Mouse (Mus musculus) liver, adult 2 months (tissue): ENCODE results near the gene Gspt2. TPM values are rescaled to one million over a fixed set of nuclear protein-coding genes. Genes with fewer than 3 reads are reported as not detected.
"Not testable (repeated sequence)": the region's sequence is repeated elsewhere in the genome, so short reads cannot be mapped to it uniquely, and the experiment has no call there.

Source experiments
- DNase-seq: peaks from one replicate; pipeline ENCODE4 v3.0.0-alpha.2; 2011; ENCODE audit warnings: low read depth, low spot score; ENCODE audit errors: extremely low read depth
- H3K27ac ChIP-seq: fragments of 200-500 bp; replicated peaks from 2 replicates; pipeline ENCODE4 v1.5.1; 2012; ENCODE audit warnings: low read depth, mild to moderate bottlenecking, control low read depth, inconsistent platforms, low read length; ENCODE audit not compliant: insufficient read depth
- H3K27me3 ChIP-seq: fragments of 200-500 bp; 2 replicates; pipeline ENCODE4 v1.6.1; 2012; ENCODE audit warnings: mild to moderate bottlenecking, moderate library complexity, low read length, inconsistent platforms; ENCODE audit not compliant: control insufficient read depth, insufficient read depth
- H3K36me3 ChIP-seq: fragments of 200-500 bp; 2 replicates; pipeline ENCODE4 v1.6.1; 2012; ENCODE audit warnings: low read length, inconsistent platforms; ENCODE audit not compliant: control insufficient read depth, insufficient read depth
- H3K4me1 ChIP-seq: fragments of 200-500 bp; 2 replicates; pipeline ENCODE4 v1.6.1; 2011; ENCODE audit warnings: low read length; ENCODE audit not compliant: control insufficient read depth, insufficient read depth
- H3K4me3 ChIP-seq: fragments of 200-500 bp; 2 replicates; pipeline ENCODE4 v1.5.1; 2011; ENCODE audit warnings: low read depth, mild to moderate bottlenecking, control low read depth, low read length, moderate library complexity; ENCODE audit not compliant: insufficient read depth
- H3K79me2 ChIP-seq: fragments of 200-500 bp; 2 replicates; pipeline ENCODE4 v1.6.1; 2012; ENCODE audit warnings: inconsistent platforms, mild to moderate bottlenecking, low read length, moderate library complexity; ENCODE audit not compliant: control insufficient read depth, insufficient read depth
- H3K9ac ChIP-seq: fragments of 200-500 bp; 2 replicates; pipeline ENCODE4 v1.6.1; 2012; ENCODE audit warnings: low read depth, mild to moderate bottlenecking, control low read depth, inconsistent platforms, low read length
- CTCF ChIP-seq: fragments of 200-500 bp; IDR thresholded peaks from 2 replicates; pipeline ENCODE4 v1.5.1; 2011; ENCODE audit warnings: low read depth, low read length, control low read depth
- POLR2A ChIP-seq: fragments of 200-500 bp; IDR thresholded peaks from 2 replicates; pipeline ENCODE4 v1.6.1; 2011; ENCODE audit warnings: low read length, control low read depth; ENCODE audit not compliant: insufficient read depth; ENCODE audit errors: extremely low read depth
- WGBS: fragments of 180-500 bp; shearing (Covaris S2); methylation state at CpG from one replicate; pipeline ENCODE4 v1.1.7; 2018; 5-methylcytosine and 5-hydroxymethylcytosine counted together
- polyA plus RNA-seq: library from polyadenylated mRNA; depleted of rRNA; stranded (reverse); fragments of >200 nt; gene quantifications from 2 replicates; pipeline ENCODE4 v1.2.3, GENCODE M21; 2012; rRNA removed
- total RNA-seq: library from RNA; depleted of rRNA; stranded (reverse); fragments of >200 nt; gene quantifications from 2 replicates; pipeline ENCODE4 v1.2.3, GENCODE M21; 2014; rRNA removed

The Gspt2 gene
- total and polyA plus RNA-seq, 2 experiments, result 0.65 to 0.66 TPM

- Histone ChIP-seq H3K27me3 (no peaks in the 10 kb centered on the region), H3K4me1 (no peaks in the 10 kb centered on the region), H3K4me3 (no peak overlapping the region), H3K27ac (no peak overlapping the region), H3K9ac (no peak overlapping the region), H3K79me2 (no peaks in the 10 kb centered on the region), H3K36me3 (no peaks in the 10 kb centered on the region)
- DNase-seq, result peak; percentile 32
- TF ChIP-seq POLR2A (no peak), CTCF (peak; percentile 42)
- 42% methylated on average over 4 of the region's 4 CpGs for WGBS
Observed at GRCm38 (mm10) chrX:94674977-94675376, 39.1 kb downstream of the Gspt2 start.

GRCm38 (mm10) chrX:94681581-94681980 is 45.7 kb downstream of the Gspt2 start:
- not testable (repeated sequence) for DNase-seq, H3K4me1 ChIP-seq, H3K27me3 ChIP-seq, H3K4me3 ChIP-seq, H3K27ac ChIP-seq, H3K9ac ChIP-seq, H3K79me2 ChIP-seq, H3K36me3 ChIP-seq
- no CpG with 5 or more reads among the region's 2 CpGs for WGBS

GRCm38 (mm10) chrX:94689593-94689992 is 53.7 kb downstream of the Gspt2 start:
- H3K4me3 ChIP-seq, H3K79me2 ChIP-seq, H3K9ac ChIP-seq, H3K27me3 ChIP-seq, H3K27ac ChIP-seq, DNase-seq, H3K36me3 ChIP-seq, H3K4me1 ChIP-seq: not testable (repeated sequence)
- 82% methylated on average over 5 of the region's 5 CpGs for WGBS

Other genes with a start within 250 kb of the Gspt2 start
- 51.4 and 63.2 TPM in 2 replicates for gene Maged1, start 93.9 kb upstream of the Gspt2 start, total RNA-seq
- gene Maged1, start 93.9 kb upstream of the Gspt2 start, polyA plus RNA-seq, result 55.0 and 78.9 TPM in 2 replicates
- 3.8 and 4.2 TPM in 2 replicates for gene Zxdb, start 88.5 kb downstream of the Gspt2 start, total RNA-seq
- 1.0 and 1.2 TPM in 2 replicates for gene Zxdb, start 88.5 kb downstream of the Gspt2 start, polyA plus RNA-seq